Mouse (Mus musculus) adrenal gland, adult 2 months (tissue): ENCODE results near the gene Zfp982. TPM values are rescaled to one million over a fixed set of nuclear protein-coding genes. Genes with fewer than 3 reads are reported as not detected.
"Not testable (repeated sequence)": the region's sequence is repeated elsewhere in the genome, so short reads cannot be mapped to it uniquely, and the experiment has no call there.

Experiments used
- DNase-seq: peaks from one replicate; pipeline ENCODE4 v3.0.0; 2021
- long read RNA-seq: library from polyadenylated mRNA; stranded (forward); transcript quantifications from one replicate; pipeline ENCODE4 v2.0.0, GENCODE M21; 2021
- polyA plus RNA-seq: library from polyadenylated mRNA; depleted of rRNA; stranded (reverse); fragments of >200 nt; gene quantifications from 2 replicates; pipeline ENCODE4 v1.2.3, GENCODE M21; 2012; rRNA removed
- total RNA-seq, 2 experiments: library from RNA; stranded (reverse); gene quantifications; 2 replicates each; pipeline ENCODE4 v1.2.3; 2021

Zfp982 gene
- 10 to 100 TPM; 12.9 to 14.3 TPM for total RNA-seq
- polyA plus RNA-seq, result not detected in 2 replicates
- long read RNA-seq, partial matches to known transcripts, result 0 of 3 reads
- long read RNA-seq, other reads (novel, unspliced or antisense), result 3 of 3 reads

DNA sequence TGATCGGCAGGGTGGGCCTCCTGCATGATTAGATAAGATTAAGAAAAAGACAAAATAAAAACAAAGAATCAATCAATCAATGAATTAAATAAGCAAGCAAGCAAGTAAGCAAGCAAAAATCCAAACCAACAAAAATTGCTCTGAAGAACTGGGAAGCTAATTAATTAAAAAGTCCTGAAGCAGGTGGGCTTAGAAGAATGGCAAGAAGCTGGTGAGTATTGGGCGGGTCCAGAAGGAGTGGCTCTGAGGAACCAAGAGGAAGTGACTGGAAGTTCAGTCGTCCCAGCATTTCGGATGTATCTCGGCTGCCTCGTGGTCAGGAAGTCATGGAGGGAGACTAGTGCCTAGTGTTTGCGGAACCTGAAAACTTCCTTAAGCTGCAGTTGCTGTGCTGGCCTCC is at the start of gene Zfp982:
Gene Zfp982 (plus strand): TSS at position 301 of the 400 bp plus-strand sequence.
- not testable (repeated sequence) for DNase-seq

DNA sequence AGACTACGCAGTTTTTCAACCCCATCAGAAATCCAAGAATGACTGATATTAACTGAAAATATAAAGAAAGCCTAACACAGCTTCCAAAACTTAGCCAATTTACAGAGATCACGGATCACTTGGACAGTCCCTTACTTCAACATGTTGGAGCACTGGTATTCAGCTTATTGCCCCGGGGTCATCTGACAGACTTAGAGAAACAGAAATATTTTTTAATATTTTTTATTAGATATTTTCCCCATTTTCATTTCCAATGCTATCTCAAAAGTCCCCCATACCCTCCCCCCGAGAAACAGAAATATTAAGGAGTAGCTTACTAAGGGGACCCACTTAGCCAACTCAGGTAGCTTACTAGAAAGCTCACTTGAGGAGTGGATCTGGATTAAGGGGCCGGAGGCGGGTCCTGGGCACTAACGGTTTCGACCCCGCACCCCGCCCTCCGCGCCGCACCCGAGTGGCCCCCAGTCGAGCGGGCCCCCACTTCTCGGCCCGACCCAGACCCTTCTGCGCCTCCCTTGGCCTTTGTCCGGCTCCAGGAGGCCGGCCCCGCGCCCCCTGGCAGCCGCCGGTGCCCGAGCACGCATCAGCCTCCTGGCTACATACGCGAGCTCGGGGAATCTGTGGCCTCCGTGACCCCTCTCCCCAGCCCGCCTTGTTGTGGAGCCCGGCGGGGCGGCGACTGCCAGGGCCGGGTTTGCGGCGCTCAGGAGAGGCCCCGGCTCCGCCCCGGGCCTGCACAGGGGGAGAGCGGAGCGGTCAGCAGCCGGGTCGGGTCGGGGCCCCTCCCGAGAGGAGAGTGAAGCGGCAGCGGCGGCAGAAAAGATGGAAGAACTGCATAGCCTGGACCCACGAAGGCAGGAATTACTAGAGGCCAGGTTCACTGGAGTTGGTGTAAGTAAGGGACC is 49.3 kb upstream of the Zfp982 start:
- peak; percentile 78 for DNase-seq

DNA sequence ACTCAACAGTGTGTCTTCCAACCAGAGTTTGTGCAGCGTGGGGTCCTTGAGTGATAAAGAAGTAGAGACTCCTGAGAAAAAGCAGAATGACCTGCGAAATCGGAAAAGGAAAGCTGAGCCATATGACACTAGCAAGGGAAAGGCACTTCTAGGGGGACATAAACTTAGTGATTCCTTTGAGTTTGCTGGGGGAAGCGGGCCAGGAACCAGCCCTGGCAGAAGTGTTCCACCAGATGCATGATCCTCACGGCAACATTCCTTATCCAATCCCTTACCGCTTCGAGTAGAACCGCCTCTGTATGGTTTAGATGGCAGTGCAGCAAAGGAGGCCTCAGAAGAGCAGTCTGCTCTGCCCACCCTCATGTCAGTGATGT is 48.7 kb upstream of the Zfp982 start:
- DNase-seq, result not testable (repeated sequence)

DNA sequence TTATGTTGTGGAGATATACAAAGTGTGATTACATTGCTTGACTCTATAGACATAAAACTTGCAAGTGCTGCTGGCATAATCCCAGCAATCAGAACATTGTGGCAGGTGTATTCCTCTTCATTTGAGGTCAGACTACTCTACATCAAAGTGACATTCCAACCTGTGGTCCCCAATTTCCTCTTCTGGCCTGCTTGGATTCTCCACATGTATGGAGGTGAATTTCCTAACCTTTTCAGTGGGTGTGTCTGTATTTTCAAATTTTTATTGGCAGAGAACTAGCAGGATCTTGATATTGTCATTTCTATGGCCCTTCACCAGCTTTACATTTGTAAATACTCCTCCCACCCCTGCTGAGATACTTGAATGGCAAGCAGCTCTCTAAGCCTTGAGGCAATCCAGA is 46.8 kb upstream of the Zfp982 start:
- not testable (repeated sequence) for DNase-seq

DNA sequence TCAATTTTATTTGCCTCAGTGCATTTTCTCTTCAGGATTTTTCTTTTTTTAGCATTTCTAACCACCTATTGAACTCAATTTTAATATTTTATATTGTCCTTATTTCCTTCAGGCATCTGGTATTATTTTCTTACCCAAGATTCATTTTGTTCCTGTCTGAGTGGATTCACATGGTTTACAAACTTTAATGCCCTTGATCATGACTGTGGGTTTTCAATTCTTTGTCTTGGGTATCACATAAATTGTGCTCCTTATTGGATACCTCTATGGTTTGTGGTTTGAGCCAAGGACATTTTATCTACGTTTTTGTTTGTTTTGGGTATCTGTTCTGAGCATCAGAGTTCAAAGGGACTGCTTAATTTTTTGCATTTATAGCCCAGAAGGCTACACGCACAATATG is 43.9 kb upstream of the Zfp982 start:
- no peak for DNase-seq

DNA sequence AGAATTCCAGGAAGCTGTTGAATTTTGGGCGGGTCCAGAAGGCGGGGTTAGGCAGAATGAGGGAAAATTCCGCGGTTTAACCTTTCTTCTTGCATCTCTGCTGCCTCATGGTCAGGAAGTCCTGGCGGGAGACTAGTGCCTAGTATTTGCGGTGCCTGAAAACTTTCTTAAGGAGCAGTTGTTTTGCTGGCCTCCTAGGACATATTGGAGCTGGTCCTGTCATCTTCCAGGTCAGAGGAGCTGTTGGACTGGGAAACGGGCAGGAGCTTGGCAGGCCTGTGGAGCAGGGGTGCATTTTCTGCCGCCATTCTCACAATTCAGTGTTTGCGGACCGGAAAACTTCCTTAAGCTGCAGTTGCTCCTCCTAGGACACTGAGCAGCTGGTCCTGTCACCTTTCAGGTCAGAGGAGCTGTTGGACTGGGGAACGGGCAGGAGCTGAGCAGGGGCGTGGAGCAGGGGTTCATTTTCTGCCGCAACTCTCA is 43.1 kb upstream of the Zfp982 start:
- DNase-seq, result peak; percentile 24

DNA sequence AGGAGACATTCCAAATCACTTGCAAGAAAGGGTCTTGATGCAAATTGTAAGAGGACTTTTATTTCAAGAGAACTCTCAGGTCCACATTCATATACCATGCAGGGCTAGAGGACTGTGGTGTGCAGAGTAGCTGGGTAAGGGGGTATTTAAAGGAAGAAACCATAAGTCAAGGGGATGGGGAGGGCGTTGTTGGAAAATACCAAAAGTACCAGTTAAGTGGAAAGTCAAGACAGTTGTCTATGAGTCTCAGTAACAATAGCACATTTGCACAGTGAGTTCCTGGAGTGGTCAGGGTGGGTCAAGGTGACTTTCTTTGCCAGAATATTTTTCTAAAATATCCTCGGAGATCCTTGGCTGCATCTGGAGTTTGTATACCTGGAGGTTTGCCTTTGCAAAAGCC is 42.2 kb upstream of the Zfp982 start:
- not testable (repeated sequence) for DNase-seq

DNA sequence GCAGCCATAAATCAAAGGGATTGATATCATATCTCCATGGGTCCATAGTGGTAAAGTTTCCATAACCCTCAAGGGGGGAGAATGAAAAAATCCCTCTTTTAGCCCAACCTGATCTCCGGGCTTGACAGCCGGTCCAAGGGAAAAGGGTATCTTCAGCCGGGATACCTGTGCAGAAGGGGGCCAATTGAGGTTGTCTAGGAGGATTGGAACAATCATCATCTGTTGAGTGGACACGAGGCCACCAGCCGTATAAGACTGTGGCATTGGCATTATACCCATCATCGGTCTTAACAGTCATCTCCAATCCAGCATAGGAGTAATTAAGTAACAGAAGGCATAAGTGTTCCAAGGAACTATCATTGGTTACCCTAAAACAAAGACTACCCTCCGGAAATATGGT is 25.0 kb upstream of the Zfp982 start:
- DNase-seq, result not testable (repeated sequence)

DNA sequence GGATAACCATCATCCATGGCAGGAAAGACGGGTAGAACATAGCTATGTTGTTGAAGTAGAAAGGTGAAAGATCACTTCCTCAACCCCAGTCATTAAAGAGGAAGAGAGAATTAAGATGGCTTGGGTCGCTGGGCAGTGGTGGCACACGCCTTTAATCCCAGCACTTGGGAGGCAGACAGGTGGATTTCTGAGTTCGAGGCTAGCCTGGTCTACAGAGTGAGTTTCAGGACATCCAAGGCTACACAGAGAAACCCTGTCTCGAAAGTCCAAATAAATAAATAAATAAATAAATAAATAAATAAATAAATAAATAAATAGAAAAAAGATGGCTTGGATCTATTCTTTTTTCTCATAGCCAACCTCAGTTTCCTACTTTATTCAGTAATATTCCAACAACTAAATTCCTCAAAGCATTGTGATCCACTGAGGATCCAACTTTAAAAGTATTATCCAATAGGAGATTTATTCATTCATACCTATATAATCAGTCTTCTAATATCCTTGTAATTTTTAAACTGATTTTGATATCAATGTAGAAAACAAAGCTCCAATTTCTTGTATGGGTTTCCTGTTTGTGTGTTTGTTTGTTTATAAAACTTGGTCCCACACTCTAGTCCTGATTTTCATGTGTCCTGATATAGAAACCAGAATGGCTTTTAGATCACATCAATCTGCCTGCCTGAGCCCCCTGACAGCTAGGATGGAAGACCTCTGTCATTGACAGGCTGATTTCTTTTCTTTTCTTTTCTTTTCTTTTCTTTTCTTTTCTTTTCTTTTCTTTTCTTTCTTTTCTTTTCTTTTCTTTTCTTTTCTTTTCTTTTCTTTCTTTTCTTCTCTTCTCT is 6.8 kb downstream of the Zfp982 start:
- not testable (repeated sequence) for DNase-seq

DNA sequence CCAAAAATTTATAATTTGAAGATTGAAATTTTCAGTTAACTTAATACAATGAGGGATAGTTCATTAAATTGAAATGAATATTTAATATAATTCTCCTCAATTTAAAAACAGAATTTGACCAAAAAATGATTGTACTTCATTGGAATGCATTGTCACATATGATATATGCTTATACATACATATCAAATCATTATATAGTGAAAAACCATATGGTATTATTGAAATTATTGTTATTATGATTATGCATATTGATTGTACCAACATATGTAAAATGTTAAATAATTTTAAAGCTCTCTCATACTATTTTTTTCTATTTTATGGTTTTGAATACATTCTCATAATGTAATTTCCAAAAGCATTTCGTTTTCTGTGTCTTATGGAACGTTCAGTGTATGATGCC is 17.0 kb downstream of the Zfp982 start:
- DNase-seq, result no peak

DNA sequence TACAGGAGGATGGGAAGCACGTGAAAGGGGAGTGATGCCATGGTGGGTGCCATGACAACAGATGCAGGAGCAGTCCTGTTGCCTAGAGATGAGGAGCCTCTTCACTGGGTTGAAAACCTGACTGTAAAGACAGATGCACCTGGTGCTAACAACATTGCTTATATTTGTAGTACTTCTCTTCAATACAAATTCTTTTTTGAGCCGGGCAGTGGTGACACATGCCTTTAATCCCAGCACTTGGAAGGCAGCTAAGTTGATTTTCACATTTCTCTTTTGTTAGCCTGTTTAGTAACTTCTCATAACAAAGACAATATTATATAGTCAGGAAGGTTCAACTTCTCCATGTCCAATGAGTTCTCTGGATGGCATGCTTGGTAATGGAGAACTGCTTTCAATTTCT is 26.8 kb downstream of the Zfp982 start:
- DNase-seq, result no peak

DNA sequence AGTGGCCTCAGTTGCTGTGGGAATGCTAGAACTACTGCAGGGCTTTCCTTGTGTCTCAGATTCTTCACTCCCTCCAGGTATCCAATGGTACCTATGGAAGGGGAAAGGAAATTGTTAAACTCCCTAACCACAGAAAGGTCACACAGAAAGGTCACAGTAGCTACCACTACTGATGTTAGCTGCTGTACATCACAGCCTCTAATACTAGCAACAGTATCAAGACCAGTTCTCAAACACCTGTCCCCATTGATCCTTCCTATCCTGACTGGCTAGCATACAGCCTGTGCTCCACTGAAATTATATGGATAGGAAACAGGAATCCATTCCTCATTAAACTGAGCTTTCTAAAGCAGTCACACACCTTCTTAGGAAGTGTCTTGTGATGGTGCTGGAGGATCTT is 27.9 kb downstream of the Zfp982 start:
- no peak for DNase-seq

DNA sequence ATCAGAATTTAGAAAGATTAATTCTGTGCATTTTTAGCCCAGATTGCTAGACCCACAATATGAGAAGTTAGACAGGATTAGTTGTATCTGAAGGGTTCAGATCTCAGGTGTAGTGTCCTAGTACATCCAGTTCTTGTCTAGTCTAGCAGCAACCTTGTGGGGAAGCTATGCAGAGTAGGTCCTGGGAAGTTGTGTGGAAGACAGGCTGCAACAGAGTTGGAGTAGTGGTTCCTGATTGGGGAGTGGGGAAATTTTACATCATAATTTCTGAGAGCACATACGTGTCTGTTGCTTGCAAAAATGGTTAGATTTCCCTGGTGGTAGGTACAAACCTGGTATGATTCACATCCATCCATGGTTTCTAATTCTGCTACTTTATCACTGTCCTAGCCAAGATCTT is 32.9 kb downstream of the Zfp982 start:
- DNase-seq, result no peak

DNA sequence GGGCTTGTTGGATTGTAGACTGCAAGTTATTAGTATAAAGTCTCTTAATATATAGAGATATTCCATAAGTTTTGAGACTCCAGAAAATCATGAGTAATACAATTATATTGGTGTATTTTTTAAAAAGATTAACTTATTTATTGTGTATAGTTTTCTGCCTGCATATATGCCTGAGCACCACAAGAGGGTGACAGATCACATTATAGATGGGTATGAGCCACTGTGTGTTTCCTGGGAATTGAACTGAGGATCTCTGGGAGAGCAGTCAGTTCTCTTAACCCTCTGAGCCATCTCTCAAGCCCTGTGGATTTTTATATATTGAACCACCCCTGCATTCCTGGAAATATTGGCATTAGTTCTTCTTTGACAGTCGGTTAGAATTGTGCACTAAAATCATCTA is 38.1 kb downstream of the Zfp982 start:
- DNase-seq, result no peak

DNA sequence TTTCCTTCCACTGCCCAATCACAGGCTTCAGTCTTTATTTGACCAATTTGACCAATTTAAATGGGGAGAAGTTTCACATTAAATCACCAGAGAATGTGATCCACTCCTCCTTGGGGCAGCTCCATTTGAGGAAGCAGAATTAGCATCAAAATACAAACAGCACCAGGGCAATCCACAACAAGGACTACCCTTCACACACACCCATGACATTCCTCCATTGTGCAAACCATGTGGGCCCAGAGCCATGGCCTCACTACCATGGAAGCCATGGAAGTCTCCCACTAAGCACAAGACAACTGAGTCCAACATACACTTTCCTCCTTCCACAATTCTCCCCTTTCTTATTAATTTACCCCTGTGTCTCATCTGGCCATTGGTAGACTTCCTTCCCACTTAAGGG is 43.7 kb downstream of the Zfp982 start:
- not testable (repeated sequence) for DNase-seq

DNA sequence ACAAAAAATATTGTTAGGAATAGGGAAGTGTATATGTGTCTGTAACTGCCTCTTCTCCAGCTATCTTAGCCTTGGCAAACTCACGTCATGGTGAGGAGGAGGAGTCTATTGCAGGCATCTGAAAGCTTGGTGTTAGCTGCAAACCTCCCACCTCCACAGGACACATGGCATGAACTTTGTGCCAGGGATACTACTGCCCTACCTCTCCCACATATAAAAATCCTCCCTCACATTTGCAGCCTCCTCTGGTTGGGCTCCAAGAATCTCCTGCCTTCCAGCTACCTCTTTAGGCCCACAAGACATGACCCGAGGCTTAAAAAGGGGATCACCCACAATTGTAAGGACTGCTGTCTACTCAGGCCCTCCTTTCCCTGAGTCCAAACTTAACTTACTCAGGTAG is 45.5 kb downstream of the Zfp982 start:
- DNase-seq, result no peak

DNA sequence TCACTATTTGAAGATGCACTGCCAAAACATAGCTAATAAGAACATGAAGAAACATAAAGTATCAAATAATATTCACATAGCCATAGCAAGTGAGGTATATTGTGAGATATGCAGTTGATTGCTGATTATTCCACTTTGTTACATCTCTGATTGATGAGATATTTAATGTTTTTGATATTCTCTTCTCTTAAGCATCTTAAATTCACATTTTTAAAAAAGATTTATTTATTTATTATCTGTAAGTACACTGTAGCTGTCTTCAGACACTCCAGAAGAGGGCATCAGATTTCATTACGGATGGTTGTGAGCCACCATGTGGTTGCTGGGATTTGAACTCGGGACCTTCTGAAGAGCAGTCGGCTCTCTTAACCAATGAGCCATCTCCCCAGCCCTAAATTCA is 47.7 kb downstream of the Zfp982 start, which contains the start of gene Gm16503:
Gene Gm16503 (plus strand): TSS at position 301 of the 400 bp plus-strand sequence.
- not testable (repeated sequence) for DNase-seq

DNA sequence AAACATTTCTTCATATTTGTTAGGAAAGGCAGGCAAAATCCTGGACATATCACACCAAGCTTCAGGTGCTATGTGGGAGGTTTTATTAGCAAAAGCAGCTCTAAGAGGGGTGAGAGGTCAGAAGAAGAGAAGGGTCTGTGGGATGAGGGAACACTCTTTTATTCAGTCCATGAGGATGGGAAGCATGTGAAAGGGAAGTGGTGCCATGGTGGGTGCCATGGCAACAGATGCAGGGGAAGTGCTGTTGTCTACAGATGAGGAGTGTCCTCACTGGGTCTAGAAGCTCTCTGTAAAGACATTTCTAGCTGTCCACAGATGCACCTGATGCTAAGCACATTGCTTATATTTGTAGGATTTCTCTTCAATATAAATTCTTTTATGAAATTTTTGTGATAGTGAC is 48.9 kb downstream of the Zfp982 start:
- no peak for DNase-seq

DNA sequence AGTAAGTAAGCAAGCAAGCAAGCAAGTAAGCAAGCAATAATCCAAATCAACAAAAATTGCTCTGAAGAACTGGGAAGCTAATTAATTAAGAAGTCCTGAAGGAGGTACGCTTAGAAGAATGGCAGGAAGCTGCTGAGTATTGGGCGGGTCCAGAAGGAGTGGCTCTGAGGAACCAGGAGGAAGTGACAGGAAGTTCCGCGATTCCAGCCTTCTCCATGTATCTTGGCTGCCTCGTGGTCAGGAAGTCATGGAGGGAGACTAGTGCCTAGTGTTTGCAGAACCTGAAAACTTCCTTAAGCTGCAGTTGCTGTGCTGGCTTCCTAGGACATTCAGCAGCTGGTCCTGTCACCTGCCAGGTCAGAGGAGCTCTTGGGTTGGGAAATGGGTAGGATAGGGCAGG is 60.9 kb downstream of the Zfp982 start, which contains the start of gene Zfp985:
Gene Zfp985 (plus strand): TSS at position 207 of the 400 bp plus-strand sequence.
- DNase-seq, result not testable (repeated sequence)

DNA sequence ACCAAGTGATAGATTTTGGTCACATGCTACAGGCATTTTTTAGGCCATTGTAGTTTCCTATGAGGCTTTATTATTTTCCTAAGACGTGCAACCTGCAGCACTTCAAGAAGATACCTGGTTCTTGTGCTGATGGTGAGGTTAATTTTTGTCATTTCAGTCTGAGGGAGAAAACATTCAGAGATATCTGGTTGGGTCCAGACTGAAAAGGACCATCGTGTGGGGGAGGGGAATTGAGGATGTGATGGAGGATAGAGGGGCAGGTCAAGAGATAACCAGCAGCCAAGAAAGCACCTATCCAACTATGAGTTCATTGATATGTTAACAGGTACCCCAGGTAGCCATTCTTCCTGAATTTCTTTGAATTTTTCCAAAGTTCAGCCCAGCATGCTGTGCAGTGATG is 62.1 kb downstream of the Zfp982 start:
- not testable (repeated sequence) for DNase-seq

DNA sequence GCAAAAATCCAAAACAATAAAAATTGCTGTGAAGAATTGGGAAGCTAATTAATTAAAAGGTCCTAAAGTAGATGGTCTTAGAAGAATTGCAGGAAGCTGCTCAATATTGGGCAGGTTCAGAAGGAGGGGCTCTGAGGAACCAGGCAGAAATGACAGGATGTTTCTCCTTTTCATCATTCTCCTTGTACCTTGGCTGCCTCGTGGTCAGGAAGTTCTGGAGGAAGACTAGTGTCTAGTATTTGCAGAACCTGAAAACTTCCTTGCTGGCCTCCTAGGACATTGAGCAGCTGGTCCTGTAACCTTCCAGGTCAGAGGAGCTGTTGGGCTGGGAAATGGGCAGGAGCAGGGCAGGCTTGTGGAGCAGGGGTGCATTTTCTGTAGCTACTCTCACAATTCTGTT is 64.7 kb downstream of the Zfp982 start:
- not testable (repeated sequence) for DNase-seq

DNA sequence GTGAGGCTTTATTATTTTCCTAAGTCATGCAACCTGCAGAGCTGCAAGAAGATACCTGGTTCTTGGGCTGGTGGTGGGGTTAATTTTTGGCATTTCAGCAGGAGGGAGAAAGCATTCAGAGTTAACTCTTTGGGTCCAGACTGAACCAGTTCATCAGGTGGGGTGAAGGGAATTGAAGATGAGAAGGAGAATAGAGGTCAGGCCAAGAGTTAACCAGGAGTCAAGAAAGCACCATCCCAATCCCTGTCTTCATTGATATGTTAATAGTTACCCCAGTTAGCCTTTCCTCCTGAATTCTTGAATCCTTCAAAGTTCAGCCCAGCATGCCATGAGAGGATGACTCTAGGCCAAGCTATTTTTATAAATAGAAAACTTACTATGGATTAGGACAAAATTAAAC is 65.8 kb downstream of the Zfp982 start:
- DNase-seq, result not testable (repeated sequence)
